Comparison of ENCODE assay signal across 16 mouse cellular contexts in genomic region chr10:96956449-96956834, GRCm38 (mm10).
DNase-seq lines count a peak whose midpoint lies in the region; ATAC-seq lines count a peak whose summit lies in the region.
"Had no signal": no experiment of that assay in that cellular context is flagged by ENCODE, and none has a peak within 500 bp of the region (broad histone marks: within the 10 kb centered on the region; RNA-seq: fewer than 3 reads in every experiment).

No protein-coding gene starts in this region.

- peak overlapping the region; percentile 36; the same call in 1 of the 2 replicates for H3K4me2 ChIP-seq in embryonic facial prominence, embryonic 15.5 days (replicated peaks)
- 0 out of 2 replicates have a peak overlapping the region, but pooled peaks have one; percentile 28 for H3K4me2 ChIP-seq in hindbrain, embryonic 11.5 days (replicated peaks; ENCODE audit: low read depth, low read length)
- peak overlapping the region; percentile 44 for H3K4me2 ChIP-seq in midbrain, embryonic 14.5 days (ENCODE audit: low read length)
- H3K4me2 ChIP-seq: liver, embryonic 13.5 days had no signal

- intact Hi-C loops in heart, postnatal 10 days (cut with DNase I), result no loop called here

- H3K4me3 ChIP-seq in embryonic facial prominence, embryonic 10.5 days, result no peak overlapping the region
- no peak overlapping the region for H3K4me3 ChIP-seq in embryonic facial prominence, embryonic 15.5 days (replicated peaks)
- no peak overlapping the region for H3K4me3 ChIP-seq in hindbrain, embryonic 11.5 days (ENCODE audit: low read depth, low read length)
- no peak overlapping the region for H3K4me3 ChIP-seq in midbrain, embryonic 14.5 days (replicated peaks; ENCODE audit: low read depth, low read length)
- H3K4me3 ChIP-seq: intestine, embryonic 15.5 days; liver, embryonic 13.5 days had no signal

- no peaks in the 10 kb centered on the region for H3K9me3 ChIP-seq in embryonic facial prominence, embryonic 10.5 days
- no peaks in the 10 kb centered on the region for H3K9me3 ChIP-seq in embryonic facial prominence, embryonic 15.5 days (replicated peaks)
- H3K9me3 ChIP-seq in hindbrain, embryonic 11.5 days (ENCODE audit: control insufficient read depth, low read length), result no peaks in the 10 kb centered on the region
- no peaks in the 10 kb centered on the region for H3K9me3 ChIP-seq in midbrain, embryonic 14.5 days (ENCODE audit: control insufficient read depth, low read length)
- H3K9me3 ChIP-seq: intestine, embryonic 15.5 days; liver, embryonic 13.5 days had no signal

- H3K27me3 ChIP-seq in embryonic facial prominence, embryonic 10.5 days (replicated peaks; ENCODE audit: low read depth, poor library complexity, severe bottlenecking), result no peaks in the 10 kb centered on the region
- no peaks in the 10 kb centered on the region for H3K27me3 ChIP-seq in embryonic facial prominence, embryonic 15.5 days
- no peaks in the 10 kb centered on the region for H3K27me3 ChIP-seq in hindbrain, embryonic 11.5 days (ENCODE audit: control insufficient read depth, insufficient read depth, low read length)
- H3K27me3 ChIP-seq in midbrain, embryonic 14.5 days (ENCODE audit: control insufficient read depth, insufficient read depth, low read length), result no peaks in the 10 kb centered on the region
- H3K27me3 ChIP-seq: intestine, embryonic 15.5 days; liver, embryonic 13.5 days had no signal

- DNase-seq in embryonic facial prominence, embryonic 10.5 days (ENCODE audit: low spot score), result no peak
- DNase-seq in hindbrain, embryonic 11.5 days (ENCODE audit: low spot score), result peak; percentile 15
- DNase-seq in midbrain, embryonic 14.5 days, result peak; percentile 45
- no peak for DNase-seq in spleen, postnatal 14 days (ENCODE audit: low spot score in 2 of 2)
- DNase-seq in urinary bladder, postnatal 14 days (ENCODE audit: low spot score), result no peak
- DNase-seq in heart, postnatal 10 days, result no peak
- DNase-seq: adrenal gland, postnatal 25 days; heart, adult 11 months; left cerebral cortex, postnatal 4 days; liver, embryonic 13.5 days; lung, postnatal 4 days; thymus, postnatal 4 days had no signal

- H3K27ac ChIP-seq in embryonic facial prominence, embryonic 10.5 days (replicated peaks), result peak overlapping the region; percentile 70; the same call in 1 of the 2 replicates
- H3K27ac ChIP-seq in embryonic facial prominence, embryonic 15.5 days (replicated peaks), result no peak overlapping the region
- no peak overlapping the region for H3K27ac ChIP-seq in hindbrain, embryonic 11.5 days (ENCODE audit: low read depth, low read length)
- peak overlapping the region; percentile 73 for H3K27ac ChIP-seq in midbrain, embryonic 14.5 days (replicated peaks; ENCODE audit: low read depth, low read length)
- H3K27ac ChIP-seq: intestine, embryonic 15.5 days; kidney, postnatal 0 days; liver, embryonic 13.5 days had no signal

- H3K9ac ChIP-seq in embryonic facial prominence, embryonic 15.5 days, result no peak overlapping the region
- no peak overlapping the region for H3K9ac ChIP-seq in hindbrain, embryonic 11.5 days (ENCODE audit: low read depth, low read length)
- H3K9ac ChIP-seq in midbrain, embryonic 14.5 days (replicated peaks; ENCODE audit: low read length), result no peak overlapping the region
- H3K9ac ChIP-seq: intestine, embryonic 15.5 days; liver, embryonic 13.5 days had no signal

- no peaks in the 10 kb centered on the region for H3K36me3 ChIP-seq in embryonic facial prominence, embryonic 10.5 days (replicated peaks)
- no peaks in the 10 kb centered on the region for H3K36me3 ChIP-seq in embryonic facial prominence, embryonic 15.5 days
- H3K36me3 ChIP-seq in hindbrain, embryonic 11.5 days (ENCODE audit: control insufficient read depth, insufficient read depth, low read length), result no peaks in the 10 kb centered on the region
- no peaks in the 10 kb centered on the region for H3K36me3 ChIP-seq in midbrain, embryonic 14.5 days (ENCODE audit: control insufficient read depth, insufficient read depth, low read length)
- H3K36me3 ChIP-seq: G1E; intestine, embryonic 15.5 days; liver, embryonic 13.5 days had no signal

- ATAC-seq in embryonic facial prominence, embryonic 15.5 days (ENCODE audit: insufficient number of reproducible peaks, low FRiP score, low TSS enrichment, low read depth), result no peak
- ATAC-seq in hindbrain, embryonic 11.5 days (ENCODE audit: low FRiP score), result 0 out of 2 replicates have a peak, but pooled peaks have one; percentile 23
- ATAC-seq in midbrain, embryonic 14.5 days (ENCODE audit: low FRiP score, low TSS enrichment), result 0 out of 2 replicates have a peak, but pooled peaks have one; percentile 24
- ATAC-seq: intestine, embryonic 15.5 days had no signal

- 87% methylated on average over 5 of the region's 5 CpGs for WGBS in embryonic facial prominence, embryonic 10.5 days
- 72% methylated on average over 5 of the region's 5 CpGs for WGBS in embryonic facial prominence, embryonic 15.5 days
- 60% methylated on average over 5 of the region's 5 CpGs for WGBS in hindbrain, embryonic 11.5 days
- WGBS in midbrain, embryonic 14.5 days, result 17% methylated on average over 5 of the region's 5 CpGs

- H3K4me1 ChIP-seq in embryonic facial prominence, embryonic 10.5 days, result peaks cover 14% of the 10 kb centered on the region
- peaks cover 7% of the 10 kb centered on the region; the same call in 1 of the 2 replicates for H3K4me1 ChIP-seq in embryonic facial prominence, embryonic 15.5 days
- 0 out of 2 replicates have a peak, but pooled peaks cover 3% of the 10 kb centered on the region for H3K4me1 ChIP-seq in hindbrain, embryonic 11.5 days (replicated peaks; ENCODE audit: control insufficient read depth, insufficient read depth, low read length)
- H3K4me1 ChIP-seq in midbrain, embryonic 14.5 days (ENCODE audit: control insufficient read depth, insufficient read depth, low read length), result peaks cover 18% of the 10 kb centered on the region
- H3K4me1 ChIP-seq: liver, embryonic 13.5 days had no signal

Comparison
In these comparisons a context has a peak if more than half of its experiments do, and no peak if none do; other contexts are left out.
1. H3K27ac ChIP-seq: peak in embryonic facial prominence, embryonic 10.5 days (single experiment) and midbrain, embryonic 14.5 days (single experiment); none in embryonic facial prominence, embryonic 15.5 days (single experiment) and hindbrain, embryonic 11.5 days (single experiment).
2. DNase-seq: peak in hindbrain, embryonic 11.5 days (single experiment) and midbrain, embryonic 14.5 days (single experiment); none in embryonic facial prominence, embryonic 10.5 days (single experiment), spleen, postnatal 14 days (0 of 2), urinary bladder, postnatal 14 days (single experiment) and heart, postnatal 10 days (0 of 2).
3. Peak in every context shown above with its lines, with median percentiles within 50 percentile points of each other: H3K4me2 ChIP-seq.